Mouse (Mus musculus) lung, adult 18-20 months (tissue): ENCODE results near the gene Kdm8.
"Not testable (repeated sequence)": the region's sequence is repeated elsewhere in the genome, so short reads cannot be mapped to it uniquely, and the experiment has no call there.

Experiments used
- DNase-seq, 2 experiments: peaks; one replicate each; pipeline ENCODE4 v3.0.0; 2022; ENCODE audit warnings: mixed read lengths in 2 of 2

Gene Kdm8

DNA sequence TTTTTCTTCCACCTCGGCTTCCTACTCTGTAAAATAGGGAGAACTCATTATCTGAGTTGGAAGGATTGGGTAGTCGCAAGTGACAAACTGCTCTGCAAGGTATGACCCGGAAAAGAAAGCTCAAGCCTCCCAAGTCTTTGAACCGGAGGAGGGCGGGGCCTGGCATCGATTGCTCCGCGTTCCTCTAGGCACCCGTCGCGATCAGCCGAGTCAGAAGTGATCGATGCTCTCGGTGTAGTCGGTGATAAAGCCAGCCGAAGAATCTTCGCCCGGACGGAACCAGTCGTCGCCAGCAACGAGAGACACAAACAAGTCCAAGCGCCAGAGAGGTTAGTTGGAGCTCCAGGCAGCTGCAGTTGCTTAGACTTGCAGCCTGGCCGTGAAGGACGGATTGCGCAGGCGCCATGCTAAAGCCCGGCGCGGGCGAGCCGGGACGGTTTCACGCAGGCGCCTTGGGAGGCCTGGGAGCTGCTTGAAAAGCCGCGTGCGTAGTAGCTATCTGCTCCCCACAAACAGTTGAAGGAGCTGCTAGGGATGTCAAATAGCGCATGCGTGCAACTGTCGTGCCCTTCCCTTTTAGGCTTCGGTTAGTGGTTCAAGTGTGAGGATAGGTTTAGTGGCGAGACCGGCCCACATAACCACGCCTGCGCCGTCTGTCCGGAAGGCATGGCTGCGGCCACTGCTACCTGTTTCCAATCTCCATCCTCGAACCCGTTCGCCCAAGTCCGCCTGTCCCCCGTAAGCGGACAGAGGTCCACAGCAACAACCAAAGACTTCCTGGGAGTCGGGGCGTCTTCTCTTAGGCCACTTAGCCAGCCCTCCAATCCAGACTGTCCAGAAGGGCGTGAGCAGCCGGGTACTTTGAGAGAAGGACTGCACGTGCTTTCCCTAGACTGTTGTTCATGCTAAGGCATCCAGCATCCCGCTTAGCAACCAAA is at the start of gene Kdm8:
Gene Kdm8, plus strand, starts transcription at position 213 of the 938 bp plus-strand sequence.
- DNase-seq, result peak; percentile 93 to 95

DNA sequence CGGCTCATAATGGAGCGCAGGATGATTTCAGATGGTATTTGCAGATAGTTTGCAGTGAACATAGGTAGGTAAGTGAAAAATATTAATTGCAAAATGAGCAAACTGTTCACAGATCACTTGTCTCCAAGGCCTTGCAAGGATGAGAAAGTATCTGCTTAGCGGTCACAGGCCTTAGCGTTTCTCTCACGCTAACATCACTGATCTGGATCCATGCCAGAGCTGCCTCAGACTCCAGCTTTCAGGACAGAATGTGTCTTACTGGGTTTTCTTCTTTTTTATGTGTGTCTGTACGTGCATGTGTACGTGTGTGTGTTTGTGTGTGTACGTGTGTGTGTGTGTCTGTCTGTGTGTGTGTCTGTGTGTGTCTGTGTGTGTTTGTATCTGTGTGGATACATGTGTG is 46.4 kb upstream of the Kdm8 start:
- no peak for DNase-seq

DNA sequence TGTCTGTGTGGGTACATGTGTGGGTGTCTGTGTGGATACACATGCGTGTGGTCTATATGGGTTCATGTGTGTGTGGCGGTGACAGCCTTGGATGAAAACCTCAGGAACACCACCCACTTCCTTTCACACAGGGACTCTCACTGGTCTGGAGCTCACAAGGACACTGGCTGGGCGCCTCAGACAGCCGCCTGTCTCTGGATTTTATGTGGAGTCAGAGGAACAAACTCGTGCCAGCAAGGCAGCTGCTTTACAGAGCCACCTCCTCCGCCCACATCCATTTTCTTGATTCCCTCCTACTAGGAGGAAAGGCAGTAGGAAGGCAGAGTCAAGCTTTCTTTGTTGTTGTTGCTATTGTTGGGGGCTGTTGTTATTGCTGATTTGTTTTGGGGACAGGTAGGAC is 45.8 kb upstream of the Kdm8 start:
- DNase-seq, result no peak

DNA sequence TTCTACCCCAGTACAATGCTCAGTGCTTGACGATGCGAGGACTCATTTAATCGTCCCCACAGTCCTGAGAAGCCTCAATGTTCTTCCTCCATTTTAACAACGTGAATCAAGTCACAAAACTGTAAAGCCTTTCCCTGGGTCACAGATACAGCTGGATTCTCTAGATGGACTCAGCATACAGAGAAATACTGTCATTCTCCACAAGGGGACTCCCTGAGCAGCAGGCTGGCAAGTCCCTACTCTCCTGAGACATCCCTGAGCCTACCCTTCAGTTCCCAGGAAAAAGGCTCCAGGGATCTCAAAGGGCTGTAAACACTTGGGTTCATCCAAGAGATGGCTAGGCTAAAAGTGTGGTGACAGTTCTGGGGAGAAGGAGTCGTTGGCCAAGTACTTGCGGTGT is 37.3 kb upstream of the Kdm8 start:
- DNase-seq, result no peak

DNA sequence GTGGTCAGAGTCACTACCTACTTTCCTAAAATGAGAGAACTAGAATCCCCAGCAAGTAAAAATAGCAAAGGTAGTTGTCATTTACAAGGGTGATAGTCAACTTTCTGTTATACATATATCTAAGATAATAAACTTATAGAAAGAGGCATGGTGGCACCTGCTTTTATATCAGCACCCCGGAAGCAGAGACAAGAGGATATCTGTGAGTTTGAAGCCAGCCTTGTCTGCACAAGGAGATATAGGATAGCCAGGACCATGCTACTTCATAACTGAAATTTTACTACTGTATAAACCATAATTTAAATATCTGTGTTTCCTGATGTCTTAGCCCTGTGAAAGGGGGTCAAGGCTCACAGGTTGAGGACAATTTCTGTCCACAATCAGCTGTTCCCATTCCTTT is 29.4 kb upstream of the Kdm8 start:
- DNase-seq, result no peak

DNA sequence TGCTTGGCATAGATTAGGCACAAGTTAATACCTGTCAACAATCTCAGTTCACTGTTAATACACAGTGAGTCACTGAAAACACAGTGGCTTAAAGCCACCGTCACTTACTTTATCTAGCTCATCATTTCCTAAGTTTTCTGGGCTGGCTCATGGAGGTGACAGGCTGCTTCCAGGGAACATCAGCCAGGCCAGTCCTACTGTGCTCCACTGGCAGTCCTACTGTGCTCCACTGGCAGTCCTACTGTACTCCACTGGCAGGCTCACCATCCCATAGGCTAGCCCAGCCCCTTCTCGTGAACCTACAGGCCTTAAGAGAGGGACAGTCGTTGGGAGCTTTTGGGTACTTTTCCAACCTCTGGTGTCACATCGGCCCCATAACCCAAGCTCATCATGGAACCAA is 28.7 kb upstream of the Kdm8 start:
- DNase-seq, result no peak

DNA sequence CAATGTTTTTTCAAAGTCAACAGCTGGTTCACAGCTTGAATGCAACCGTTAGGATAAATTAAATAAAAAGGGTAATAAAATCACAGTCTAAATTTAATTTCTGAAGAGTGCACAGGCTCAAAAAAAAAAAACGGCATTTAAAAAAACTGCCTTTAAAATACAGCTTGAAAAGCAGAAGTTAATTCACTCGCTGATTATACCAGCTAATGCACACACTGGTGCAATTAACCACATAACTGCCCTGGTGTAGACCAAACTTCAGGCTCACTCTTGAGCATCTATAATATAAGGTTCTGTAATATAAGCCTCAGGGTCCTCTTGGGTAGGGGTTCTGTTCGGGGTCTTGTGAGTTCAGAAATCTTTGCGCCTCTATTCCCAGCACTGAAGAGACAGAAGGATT is 27.7 kb upstream of the Kdm8 start:
- DNase-seq, result no peak

DNA sequence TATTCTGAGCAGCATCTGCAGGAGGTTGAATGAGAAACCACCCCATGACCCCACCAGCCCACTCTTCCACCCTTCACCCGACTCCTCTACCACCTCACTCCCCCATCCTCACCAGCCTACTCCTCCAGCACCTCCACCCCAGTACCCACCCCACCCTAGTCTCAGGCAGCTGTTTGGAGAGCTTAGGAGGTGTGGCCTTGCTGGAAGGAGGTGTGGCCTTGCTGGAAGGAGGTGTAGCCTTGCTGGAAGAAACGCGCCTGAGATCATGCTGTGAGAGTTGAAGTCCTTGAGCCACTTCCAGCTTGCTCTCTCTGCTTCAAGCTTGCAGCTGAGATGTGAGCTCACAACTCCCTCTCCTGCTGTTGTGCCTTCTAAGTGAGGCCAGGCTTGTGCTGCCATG is 26.1 kb upstream of the Kdm8 start:
- DNase-seq, result peak; percentile 11 to 15

DNA sequence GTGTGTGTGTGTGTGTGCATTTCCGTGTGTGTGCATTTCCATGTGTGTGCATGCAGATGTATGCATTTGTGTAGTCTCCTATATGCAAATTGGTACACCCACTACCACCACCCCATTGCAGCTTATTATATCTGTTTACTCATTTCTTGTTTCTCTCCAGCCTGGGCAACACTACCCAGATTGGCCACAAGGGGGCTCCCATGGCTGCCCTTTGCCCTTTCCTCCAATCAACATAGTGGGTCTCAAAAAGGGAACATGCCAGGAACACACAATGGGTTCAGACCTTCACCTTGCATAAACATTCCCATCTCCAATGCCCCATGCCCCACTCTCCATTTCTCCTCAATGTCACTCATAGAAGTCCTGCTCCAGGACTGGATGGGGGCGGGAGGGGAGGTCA is 24.3 kb upstream of the Kdm8 start:
- peak; percentile 34 to 44 for DNase-seq

DNA sequence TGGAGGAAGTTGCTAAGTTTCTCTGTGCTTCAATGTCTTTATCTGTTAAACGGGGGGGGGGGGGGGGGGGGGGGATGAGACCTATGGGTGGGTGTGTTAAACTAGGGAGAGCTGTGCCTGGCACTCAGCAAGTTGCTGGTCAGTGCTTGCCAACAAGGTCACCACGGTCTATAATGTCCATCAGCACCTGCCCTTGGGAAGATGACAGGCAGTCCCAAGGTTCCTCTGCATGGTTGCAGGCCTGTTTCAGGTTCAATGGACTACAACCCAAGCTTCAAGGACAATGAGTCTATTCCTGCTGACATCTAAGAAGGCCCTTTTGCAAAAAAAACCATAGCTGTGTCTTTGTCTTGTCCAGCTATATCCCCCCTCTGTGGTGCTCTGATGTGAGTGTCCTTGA is 22.6 kb upstream of the Kdm8 start:
- DNase-seq, result no peak

DNA sequence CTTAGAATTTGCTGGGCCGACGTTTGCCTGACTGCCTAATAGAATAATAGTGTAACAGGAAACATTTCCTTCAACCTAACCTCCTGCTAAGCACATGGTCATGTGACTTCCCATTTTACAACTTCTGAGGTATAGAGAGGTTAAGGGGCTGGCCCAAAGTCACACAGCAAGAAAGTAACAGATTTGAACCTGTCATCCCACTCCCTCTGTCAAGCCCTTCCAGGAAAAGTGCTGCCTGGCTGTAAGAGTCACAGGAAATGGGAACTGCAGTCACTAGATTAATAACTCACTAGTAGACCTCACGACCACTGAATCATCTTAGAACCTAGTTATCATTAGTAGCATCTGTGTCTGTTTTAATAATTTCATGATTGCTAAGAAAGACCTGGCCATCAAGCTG is 21.4 kb upstream of the Kdm8 start:
- DNase-seq, result no peak

DNA sequence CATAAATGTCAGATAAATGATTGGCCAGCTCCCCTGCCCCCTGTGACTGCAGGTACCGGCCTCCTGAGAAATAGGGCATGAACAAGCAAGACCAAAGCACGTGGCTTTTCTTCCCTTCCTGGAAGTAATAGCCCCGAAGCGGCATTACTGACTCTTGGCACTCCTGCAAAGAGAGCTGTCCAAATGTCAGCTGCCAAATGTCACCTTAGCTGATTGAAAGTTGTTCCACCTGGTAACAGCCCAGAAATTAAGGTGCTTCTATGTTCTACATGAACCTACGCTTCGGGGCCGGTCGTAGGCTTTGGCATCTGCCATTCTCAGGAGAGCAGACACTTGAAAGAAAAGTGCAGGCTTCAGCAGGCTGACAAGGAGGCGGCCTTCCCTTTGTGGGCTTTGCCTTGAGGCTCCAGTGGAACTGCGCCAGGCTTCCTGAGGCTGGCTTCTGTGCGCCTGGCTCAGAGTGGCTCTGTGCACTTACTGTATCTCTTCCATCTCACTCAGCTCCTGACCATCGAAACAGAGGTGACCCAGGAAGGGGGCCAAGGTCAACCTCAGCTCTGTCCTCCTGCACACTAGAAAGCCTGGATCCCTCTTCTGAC is 16.9 kb upstream of the Kdm8 start:
- DNase-seq, result peak; percentile 27 to 47

DNA sequence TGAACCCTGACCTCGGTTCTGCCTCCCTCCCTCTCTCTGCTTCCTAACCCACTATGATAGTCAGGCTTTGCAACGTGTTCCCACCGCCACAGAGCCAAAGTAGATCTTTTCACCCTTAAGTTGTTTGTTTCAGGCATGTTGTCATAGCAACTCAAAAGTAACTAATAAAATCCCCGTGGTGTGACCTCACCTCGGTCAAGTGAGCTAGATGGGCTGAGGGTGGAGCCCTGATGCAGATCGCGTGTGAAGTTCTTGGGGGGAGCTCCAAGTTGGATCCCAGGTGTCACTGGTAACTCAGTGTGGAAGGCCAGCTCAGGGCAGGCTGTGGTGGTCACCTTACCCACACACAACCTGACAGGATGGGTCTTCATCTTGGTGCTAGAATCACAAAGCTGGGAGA is 16.1 kb upstream of the Kdm8 start:
- DNase-seq, result peak in 1 of 2 experiments; percentile 3

DNA sequence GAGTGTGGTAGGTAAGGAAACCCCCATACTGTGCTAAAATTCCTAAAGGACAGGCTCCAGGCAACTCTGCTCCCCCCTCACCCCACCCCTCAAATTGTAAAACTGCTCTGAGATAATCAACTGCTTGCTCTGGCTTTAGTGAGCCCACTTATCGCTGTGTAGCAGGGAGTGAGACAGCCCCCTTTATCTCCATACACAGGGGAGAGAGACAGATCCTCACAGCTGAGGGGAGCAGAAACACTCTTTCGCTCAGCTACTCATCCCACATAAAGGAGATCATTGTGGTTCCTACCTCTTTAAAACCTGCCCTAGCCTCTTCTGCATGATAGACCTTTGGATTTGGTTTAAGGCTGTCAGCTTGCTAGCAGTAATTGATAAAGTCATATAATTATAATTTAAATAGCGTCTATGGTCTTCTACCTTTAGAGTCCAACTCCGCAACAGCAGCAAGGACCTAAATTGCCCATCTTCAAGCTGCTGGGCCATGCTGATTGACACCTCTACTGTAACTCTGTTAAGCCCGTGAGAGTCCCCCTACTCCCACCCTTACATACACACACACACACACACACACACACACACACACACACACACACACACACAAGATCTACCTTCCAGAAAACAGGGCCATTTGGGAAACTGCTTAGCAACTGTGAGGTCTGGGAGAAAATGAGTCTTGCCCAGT is 15.5 kb upstream of the Kdm8 start:
- DNase-seq, result not testable (repeated sequence)

DNA sequence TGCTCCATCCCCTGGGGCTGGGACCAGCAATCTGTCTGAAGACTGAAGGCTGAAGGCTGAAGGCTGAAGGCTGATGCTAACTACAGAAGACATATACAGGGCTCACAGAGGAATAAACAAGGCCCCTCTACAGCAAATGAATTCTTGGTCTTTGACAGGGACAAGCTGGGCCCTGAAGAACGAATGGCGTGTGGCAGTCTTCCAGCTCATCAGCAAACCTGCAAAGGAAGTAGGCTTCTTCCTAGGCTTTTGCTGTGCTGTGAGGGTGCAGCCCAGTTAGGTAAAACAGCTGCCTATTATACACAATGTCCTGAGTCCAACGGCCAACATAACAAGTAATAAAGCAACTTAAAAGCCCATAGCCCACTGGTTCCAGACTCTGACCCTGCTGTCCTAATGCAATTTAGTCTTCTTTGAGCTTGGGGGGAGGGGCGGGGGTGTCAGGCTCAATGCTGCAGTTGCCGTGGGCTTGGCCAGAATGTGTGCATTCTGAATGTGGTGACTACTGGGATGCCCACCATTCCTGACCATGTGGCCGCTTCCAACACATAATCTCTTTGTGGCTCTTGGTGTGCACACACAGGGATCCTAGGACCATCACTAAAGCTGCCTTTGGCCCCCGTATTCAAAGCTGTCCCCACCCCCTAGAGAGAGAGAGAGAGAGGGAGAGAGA is 14.2 kb upstream of the Kdm8 start:
- DNase-seq, result no peak

DNA sequence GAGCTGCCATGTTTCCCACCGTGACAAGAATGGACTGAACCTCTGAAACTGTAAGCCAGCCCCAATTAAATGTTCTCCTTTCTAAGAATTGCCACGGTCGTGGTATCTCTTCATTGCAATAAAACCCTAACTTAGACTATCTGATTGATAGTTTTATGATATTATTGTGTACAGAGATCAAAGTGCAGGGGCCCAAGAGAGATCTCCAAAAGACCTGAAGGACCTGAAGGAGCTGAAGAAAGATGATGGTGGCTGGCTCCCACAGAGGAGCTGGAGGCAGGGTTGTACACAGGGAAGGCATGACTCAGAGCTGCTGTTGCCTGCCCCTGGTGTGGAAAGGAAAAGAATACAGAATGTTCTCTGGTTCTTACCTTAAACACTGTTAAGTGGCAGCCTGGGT is 10.6 kb upstream of the Kdm8 start:
- DNase-seq, result no peak

DNA sequence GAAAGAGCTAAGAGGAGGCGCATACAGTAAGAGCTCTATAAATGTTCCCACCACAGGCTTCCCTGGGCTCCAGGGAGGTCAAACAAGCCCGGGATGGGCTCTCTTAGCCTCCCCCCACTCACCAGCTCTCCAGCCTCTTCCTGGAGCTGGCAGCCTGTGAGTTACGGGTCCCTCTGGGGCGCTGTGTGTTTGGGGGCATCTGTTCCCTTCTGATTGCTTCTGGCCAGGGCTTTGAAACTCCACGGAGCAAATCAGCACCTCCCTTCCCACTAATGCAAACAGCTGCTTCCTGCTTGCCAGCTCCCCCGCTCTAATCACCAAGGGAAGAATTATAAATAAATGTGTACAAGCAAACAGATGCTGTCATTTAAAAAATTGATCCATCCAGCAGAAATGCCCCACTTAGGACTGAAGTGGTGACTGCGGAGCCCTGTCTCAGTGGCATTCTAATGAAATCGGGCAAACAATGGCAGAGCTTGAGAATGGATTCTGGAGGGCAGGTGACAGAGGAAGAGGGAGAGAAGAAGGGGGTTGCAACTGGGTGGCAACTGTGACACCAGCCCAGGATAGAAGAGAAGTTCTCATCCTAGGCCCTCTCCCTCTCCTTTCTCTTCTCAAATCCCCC is 9.7 kb upstream of the Kdm8 start:
- DNase-seq, result peak in 1 of 2 experiments; percentile 6

DNA sequence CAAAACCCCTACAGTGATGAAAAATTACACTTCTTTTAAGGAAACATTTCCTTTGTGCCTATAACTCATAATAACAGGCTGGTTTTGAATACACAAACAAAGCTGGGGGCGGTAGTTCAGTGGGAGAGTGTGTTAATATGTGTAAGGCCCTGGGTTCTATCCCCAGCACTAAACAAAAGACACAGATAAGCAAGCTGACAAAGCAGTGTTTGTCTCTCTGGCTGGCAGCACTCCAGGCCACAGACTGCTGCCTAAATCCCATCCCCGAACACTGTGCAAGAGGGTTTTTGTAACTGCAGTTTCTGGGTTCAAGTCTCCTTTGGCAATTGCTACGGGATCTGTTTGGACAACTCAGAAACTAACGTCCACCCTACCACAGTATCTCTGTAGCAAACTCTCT is 2.2 kb upstream of the Kdm8 start:
- DNase-seq, result no peak

DNA sequence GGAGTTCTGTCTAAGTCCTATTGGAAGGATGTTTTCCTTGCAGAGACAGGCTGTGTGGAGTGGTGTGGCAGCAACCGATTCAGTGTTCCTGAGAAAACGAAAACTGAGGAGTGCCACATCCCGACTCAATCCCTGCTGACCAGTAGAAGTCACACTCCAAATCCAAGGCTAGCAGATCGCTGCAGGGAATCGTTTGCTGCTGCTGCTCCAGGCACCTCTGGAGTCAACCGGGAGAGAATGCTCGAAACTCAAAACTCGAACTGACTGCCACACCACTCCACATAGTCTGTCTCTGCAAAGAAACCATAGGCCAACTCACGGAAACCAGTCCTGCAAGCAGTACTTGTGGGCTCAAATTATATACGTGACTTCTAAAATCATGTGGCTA is 406 bp upstream of the Kdm8 start:
- peak in 1 of 2 experiments; percentile 15 for DNase-seq

DNA sequence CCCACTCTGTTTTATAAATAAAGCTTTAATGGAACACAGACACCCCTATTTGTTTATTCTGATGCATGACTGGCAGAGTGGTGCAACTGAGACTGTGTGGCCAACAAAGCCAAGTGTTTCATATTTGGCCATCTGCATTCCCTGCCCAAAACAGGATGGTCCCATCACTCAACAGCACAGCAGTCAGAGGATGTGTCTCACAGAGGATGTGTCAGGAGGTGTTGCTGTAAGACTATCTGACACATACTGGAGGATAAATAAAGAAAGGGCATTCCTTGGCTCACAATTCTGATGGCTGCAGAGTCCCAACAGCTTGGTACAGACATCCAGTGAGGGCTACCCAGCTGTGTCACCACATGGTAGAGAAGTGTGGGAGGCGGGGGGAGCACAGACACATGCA is 6.2 kb downstream of the Kdm8 start:
- DNase-seq, result peak; percentile 26 to 37

DNA sequence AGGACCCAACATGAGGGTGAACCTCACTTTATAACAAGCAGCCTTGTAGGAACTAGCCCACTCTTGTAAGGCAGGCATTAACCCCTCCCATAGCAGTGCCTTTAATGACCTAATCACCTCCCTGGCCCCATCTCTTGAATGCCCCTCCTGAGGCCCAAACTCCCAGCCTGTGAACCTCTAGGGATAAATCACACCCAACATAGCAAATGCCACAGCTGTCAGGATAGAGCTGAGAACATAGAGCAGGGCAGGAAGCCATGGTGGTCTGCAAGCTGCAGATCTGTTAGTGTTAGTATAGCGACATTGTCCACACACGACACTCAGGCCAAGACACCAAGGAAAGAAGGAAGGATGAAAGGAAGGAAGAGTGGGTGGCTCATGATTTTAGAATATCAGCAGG is 6.6 kb downstream of the Kdm8 start:
- DNase-seq, result no peak

DNA sequence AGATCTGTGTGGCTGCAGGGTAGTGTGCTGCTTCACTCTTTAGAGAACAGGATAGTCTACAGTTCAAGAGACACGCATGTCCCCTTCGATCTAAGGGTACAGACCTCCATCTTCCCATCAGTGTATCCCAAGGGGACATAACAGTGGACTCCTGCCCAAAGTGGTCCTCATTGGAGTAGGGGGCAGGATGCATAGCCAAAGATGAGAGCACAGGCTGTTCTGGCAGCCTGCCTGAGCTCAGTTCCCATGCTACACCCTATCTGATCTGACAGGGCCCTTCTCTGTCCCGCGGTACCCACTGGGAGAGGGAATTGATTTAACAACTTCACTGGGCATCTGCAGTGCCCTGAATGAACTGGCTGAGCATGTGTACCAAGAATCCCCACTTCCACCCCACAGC is 9.2 kb downstream of the Kdm8 start:
- DNase-seq, result no peak

DNA sequence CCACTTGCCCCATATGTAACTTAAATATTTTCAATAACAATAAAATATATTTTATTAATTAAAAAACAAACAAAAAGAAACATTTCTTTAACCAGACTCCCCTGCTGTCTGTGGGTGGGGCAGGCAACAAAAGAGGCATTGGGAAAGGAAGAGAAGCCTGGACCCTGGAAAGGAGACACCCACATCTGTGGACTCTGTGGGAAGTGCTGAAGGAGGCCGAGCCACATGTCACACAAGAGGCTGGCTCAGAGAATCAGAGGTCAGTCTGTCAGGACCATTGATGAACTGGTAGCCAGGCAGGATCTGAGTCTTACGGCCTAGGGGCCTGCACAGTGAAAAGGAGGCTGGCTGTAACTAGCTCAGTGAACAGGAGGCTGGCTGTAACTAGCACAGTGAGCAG is 17.7 kb downstream of the Kdm8 start:
- DNase-seq, result no peak
